Mouse (Mus musculus) embryonic facial prominence, embryonic 13.5 days (tissue): Measurements from ENCODE around the gene Sugt1. TPM values are rescaled to one million over a fixed set of nuclear protein-coding genes. Genes with fewer than 3 reads are reported as not detected.

Experiments
- ATAC-seq: fragments of 200-750 bp; cut with Nextera tagmentation; 2 replicates; pipeline ENCODE4 v1.8.0; 2017; ENCODE audit warnings: low read depth; ENCODE audit not compliant: insufficient number of reproducible peaks, insufficient read depth, low FRiP score, low TSS enrichment
- H3K27ac ChIP-seq: fragments of 300-500 bp; sonication (generic); 2 replicates; pipeline ENCODE4 v1.5.1; 2015; ENCODE audit warnings: moderate library complexity, mild to moderate bottlenecking, inconsistent platforms
- H3K27me3 ChIP-seq: fragments of 300-500 bp; sonication (generic); 2 replicates; pipeline ENCODE4 v1.6.1; 2015; ENCODE audit warnings: mild to moderate bottlenecking, inconsistent platforms
- H3K36me3 ChIP-seq: fragments of 300-500 bp; sonication (generic); 2 replicates; pipeline ENCODE4 v1.6.1; 2015; ENCODE audit warnings: mild to moderate bottlenecking, inconsistent platforms
- H3K4me1 ChIP-seq: fragments of 300-500 bp; sonication (generic); 2 replicates; pipeline ENCODE4 v1.6.1; 2015; ENCODE audit warnings: inconsistent platforms
- H3K4me2 ChIP-seq: fragments of 300-500 bp; sonication (generic); 2 replicates; pipeline ENCODE4 v1.6.1; 2015; ENCODE audit warnings: moderate library complexity, mild to moderate bottlenecking, inconsistent platforms
- H3K4me3 ChIP-seq: fragments of 300-500 bp; sonication (generic); 2 replicates; pipeline ENCODE4 v1.5.1; 2015; ENCODE audit warnings: mild to moderate bottlenecking, inconsistent platforms
- H3K9ac ChIP-seq: fragments of 300-500 bp; sonication (generic); 2 replicates; pipeline ENCODE4 v1.6.1; 2015; ENCODE audit warnings: mild to moderate bottlenecking, inconsistent platforms
- H3K9me3 ChIP-seq: fragments of 300-500 bp; sonication (generic); 2 replicates; pipeline ENCODE4 v1.6.1; 2016; ENCODE audit warnings: inconsistent platforms
- WGBS: fragments of 180-500 bp; shearing (Covaris S2); methylation state at CpG from one replicate; pipeline ENCODE4 v1.1.7; 2015; ENCODE audit warnings: mixed read lengths; 5-methylcytosine and 5-hydroxymethylcytosine counted together
- polyA plus RNA-seq: library from polyadenylated mRNA; unstranded; fragments of >200 nt; fragmentation: Nextera tagmentation; extraction: Ambion mirVana; gene quantifications from 2 replicates; pipeline ENCODE4 v1.2.1, GENCODE M21; 2015

Gene Sugt1
- polyA plus RNA-seq, 1 experiment from 2014 or later = 137 TPM

DNA sequence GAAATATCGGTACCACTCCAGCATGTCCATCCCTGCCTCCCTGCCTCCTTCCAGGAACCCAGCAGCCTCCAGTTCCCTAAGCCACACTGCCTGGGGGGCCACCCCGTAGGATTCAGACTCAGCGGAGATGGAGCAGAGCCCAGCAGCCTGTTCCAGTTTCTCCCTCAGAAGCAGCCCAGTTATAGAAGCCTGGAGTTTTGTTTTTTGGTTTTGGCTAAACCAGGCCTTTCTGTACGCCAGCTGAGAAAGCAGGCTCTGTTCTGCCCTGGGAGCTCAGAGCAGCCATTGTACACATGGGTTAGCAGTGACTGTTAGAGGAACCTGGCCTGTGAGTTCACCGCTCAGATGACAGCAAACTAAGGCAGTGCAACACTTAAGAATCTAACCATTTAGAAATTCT, 70.8 kb downstream of the Sugt1 start:
- Histone ChIP-seq H3K9me3 (no peaks in the 10 kb centered on the region), H3K4me3 (no peak overlapping the region), H3K27ac (peak overlapping the region; percentile 76), H3K4me2 (no peak overlapping the region; the same call in 1 of the 2 replicates), H3K36me3 (no peaks in the 10 kb centered on the region), H3K9ac (no peak overlapping the region), H3K27me3 (peaks cover 10% of the 10 kb centered on the region), H3K4me1 (peaks cover 14% of the 10 kb centered on the region)
- WGBS = 43% methylated on average over 5 of the region's 5 CpGs
- ATAC-seq = no peak

DNA sequence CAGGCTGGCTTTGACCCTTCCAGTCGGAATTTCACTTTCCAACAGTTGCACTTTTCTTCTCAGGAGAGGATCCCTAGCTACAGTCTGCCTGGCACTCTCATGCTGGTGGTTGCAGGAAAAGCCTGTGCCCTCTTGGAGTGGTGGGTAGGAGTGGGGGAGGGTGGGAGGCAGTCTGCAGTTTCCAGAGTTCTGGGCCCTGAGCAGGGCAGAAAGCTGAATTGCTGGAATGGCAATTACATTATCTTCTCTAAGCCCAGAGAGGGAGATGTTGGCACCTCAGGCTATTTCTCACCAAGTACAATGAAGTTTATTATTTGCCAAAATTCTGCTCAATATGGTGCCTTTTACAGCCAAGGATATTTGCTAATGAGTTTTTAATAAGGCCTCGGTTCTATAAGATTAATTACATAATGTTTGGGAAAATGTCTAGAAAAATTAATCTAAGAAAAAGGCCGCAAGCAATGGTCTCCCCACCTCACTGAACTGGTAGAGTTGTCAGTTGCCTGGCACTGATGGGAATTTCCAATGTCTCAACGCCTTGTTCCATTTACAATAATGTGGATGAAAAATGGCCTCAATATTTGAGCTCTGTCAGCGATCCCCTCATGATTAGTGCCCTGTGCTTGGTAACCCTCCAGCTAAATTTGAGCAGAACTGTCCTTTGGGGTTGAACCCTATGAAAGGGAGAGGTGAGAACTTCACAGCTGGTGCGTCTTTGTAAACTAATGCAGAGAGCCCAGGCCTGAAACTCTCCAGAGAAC, 71.4 kb downstream of the Sugt1 start:
- Histone ChIP-seq H3K36me3 (no peaks in the 10 kb centered on the region), H3K4me1 (peaks cover 14% of the 10 kb centered on the region), H3K4me2 (peak overlapping the region; percentile 18; the same call in 1 of the 2 replicates), H3K9me3 (no peaks in the 10 kb centered on the region), H3K27me3 (peaks cover 10% of the 10 kb centered on the region), H3K4me3 (no peak overlapping the region), H3K27ac (peak overlapping the region; percentile 76; the same call in 1 of the 2 replicates), H3K9ac (no peak overlapping the region)
- no peak for ATAC-seq
- whole genome bisulfite sequencing = 75% methylated on average over 6 of the region's 6 CpGs

DNA sequence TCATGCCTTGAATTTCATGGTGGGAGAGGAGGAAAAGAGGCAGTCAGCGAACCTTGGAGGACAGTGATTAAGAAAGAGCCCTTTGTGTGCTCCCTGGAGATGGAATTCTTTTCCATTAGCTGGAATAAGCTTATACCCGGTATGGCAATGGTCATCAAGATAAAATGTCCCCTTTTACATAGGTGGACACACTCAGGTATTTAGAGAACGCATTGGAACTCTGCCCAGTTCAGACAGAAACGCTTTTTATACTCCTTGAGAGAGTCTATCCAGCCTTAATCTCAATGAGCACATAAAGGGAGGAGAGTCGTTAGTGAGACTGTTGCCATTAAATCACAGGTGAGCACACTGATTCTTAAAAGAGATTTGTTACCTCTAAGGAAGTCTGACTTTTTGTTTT, 73.0 kb downstream of the Sugt1 start:
- Histone ChIP-seq H3K9me3 (no peaks in the 10 kb centered on the region), H3K27me3 (peaks cover 10% of the 10 kb centered on the region), H3K9ac (no peak overlapping the region), H3K4me3 (peak overlapping the region; percentile 36; the same call in 1 of the 2 replicates), H3K4me1 (peaks cover 14% of the 10 kb centered on the region), H3K4me2 (peak overlapping the region; percentile 61), H3K27ac (peak overlapping the region; percentile 74; the same call in 1 of the 2 replicates), H3K36me3 (no peaks in the 10 kb centered on the region)
- WGBS = 36% methylated on average over 5 of the region's 5 CpGs
- ATAC-seq = no peak

DNA sequence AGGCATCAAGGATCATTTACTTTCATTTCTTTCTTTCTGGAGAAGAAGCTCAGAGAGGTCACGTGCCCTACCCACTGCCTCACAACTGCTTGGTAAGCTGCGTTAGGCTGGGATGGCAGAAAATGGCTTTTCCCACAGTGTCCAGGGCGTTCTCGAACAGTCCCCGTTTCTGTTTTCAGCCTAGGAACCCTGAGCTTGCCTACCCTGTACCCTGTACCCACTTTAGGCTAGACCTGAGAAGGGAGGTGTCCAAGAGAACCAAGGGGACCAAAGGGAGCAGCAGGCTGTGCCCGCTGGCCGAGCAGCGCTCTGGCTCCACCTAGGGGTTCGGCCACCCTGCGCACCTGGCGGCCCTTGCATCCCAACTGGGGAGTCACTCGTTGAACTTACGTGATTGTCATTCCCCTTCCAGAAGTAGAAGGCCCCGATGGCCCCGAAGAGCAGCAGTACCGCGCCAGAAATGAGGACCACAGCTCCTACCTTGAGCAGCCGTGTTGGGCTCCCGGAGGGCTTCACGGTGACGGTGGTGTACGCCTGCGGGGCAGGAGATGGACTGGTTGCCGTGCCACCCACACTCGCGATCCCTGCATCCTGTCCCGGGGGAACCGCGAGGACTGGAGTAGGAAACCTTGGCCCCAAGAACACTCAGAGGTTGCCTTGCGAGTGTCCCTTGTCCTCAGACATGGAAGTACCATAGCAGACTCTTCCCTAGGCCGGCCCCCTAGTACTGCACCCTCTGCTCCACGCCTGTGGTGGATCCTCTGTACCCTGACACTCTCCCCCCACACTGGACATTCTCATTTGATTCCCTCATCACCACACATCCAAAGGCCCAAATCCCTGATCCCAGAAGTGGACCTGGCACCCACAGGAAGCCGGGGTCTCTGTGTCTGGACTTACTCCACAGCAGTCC, 73.8 kb downstream of the Sugt1 start:
- Histone ChIP-seq H3K4me3 (peak overlapping the region; percentile 36), H3K9me3 (no peaks in the 10 kb centered on the region), H3K27ac (peak overlapping the region; percentile 74), H3K36me3 (no peaks in the 10 kb centered on the region), H3K27me3 (peaks cover 10% of the 10 kb centered on the region), H3K4me2 (peak overlapping the region; percentile 61), H3K4me1 (peaks cover 14% of the 10 kb centered on the region), H3K9ac (peak overlapping the region; percentile 62)
- 16% methylated on average over 33 of the region's 33 CpGs for WGBS
- ATAC-seq = 0 out of 2 replicates have a peak, but pooled peaks have one; percentile 60

DNA sequence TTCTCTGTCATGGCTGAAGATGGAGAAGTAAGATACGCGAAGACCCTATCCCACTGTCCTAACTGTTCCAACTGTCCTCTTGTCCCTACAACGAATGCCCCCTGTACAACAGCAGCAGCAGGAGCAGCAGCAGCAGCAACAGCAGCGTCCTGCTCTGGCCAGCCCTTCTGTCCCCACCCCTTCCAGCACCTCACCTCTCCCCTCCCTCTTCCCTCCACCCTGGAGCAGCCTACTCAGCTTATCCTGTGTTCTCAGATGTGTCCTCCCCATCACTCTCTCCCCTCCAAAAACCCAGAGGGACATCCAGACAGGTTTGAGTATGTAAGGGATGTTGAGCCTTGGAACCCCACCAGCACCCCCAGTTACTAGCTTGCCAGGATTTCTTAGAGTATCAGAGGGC, 74.5 kb downstream of the Sugt1 start, which contains the start of gene Cnmd:
Gene Cnmd, minus strand, starts transcription at position 170 of the 400 bp plus-strand sequence.
- Histone ChIP-seq H3K27me3 (peaks cover 10% of the 10 kb centered on the region), H3K9ac (peak within 1 kb of the TSS; percentile 62), H3K36me3 (no peaks in the 10 kb centered on the region), H3K4me3 (peak within 1 kb of the TSS; percentile 36), H3K9me3 (no peaks in the 10 kb centered on the region), H3K4me1 (peaks cover 14% of the 10 kb centered on the region), H3K4me2 (peak within 1 kb of the TSS; percentile 61), H3K27ac (peak within 1 kb of the TSS; percentile 74)
- 56% methylated on average over 4 of the region's 4 CpGs for WGBS
- peak; percentile 57; the same call in 1 of the 2 replicates for ATAC-seq

DNA sequence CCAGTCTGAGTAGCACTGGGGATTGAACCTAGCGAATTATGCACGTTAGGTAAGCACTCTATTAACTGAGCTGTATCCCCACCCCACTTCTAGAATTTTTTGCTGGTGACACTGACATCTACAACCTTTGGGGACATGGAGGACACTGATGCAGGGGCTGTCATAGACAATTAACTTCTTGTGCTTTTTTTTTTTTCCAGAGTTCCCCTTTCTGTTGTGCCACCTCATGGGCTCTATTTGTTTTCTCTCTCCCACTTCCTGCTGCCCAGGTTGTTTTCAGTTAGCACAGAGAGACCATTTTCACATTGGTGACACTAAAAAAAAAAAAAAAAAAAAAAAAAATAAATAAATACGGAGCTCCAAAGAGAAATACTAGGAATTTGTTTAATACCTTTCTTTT, 83.5 kb downstream of the Sugt1 start:
- Histone ChIP-seq H3K4me1 (peaks cover 5% of the 10 kb centered on the region; the same call in 1 of the 2 replicates), H3K36me3 (no peaks in the 10 kb centered on the region), H3K4me3 (no peak overlapping the region), H3K27me3 (no peaks in the 10 kb centered on the region), H3K27ac (no peak overlapping the region), H3K4me2 (no peak overlapping the region), H3K9me3 (no peaks in the 10 kb centered on the region), H3K9ac (no peak overlapping the region)
- no peak for ATAC-seq
- WGBS = 87% methylated on average over 3 of the region's 3 CpGs

DNA sequence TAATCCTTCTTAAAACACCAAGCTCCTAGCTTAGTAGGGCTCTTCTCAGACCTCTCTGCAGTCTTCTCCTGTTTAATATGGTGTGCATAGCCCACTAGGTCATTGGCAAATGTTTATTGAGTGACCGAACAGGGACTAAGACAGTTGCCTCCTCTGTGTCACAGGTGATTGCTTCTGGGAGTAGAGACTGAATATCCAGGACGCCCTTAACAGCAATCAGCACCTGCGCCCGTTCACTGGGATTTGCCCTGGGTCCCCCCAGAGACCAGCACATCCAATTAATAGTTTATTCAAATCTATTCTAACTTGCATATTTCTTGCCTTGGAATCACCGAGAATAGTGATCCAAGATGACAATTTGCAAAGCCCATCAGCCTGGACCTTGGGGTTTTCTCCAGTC, 85.1 kb downstream of the Sugt1 start:
- ATAC-seq = no peak
- WGBS = 91% methylated on average over 5 of the region's 5 CpGs
- H3K9me3 ChIP-seq = no peaks in the 10 kb centered on the region

DNA sequence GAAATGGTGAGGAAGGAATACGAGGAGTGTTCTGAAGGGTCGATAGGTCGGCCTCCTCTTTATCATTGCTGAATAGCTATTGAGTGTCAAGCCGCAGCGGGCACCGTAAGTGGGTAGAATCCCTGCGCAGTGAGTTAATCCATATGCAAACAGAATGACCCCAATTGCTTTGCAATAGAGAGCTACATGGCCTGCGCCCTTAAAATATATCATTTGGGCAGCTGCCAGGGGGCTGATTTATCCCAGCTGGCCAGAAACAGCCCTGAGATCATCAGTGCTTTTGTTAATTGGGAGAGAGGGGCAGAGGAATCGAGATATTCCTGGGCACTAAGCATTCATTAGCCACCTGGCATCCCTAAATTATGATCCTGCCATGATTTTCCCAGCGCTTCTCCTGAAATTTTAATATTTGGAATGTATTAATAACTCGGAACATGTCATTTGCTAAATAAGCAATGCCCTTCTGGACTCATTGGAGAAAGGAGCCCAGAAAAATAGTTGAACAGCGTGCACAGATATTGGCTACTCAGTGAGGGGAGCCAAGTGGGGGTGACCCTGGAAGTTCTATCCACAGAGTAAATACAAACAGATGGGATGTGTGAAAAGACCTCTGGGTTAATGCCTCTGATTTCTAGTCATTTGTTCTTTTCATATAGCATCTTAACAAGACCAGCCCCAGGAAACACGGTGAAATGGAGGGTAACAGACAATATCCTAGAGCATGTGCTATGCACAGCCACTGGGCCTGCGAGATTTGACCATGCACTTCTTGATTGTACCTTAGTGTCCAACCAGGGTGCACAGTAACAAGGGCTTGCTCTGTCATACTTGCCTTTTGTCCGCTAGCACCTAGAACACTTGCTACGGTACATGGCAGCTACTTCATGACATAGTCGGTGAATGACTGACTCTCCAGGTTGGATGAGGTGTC, 85.9 kb downstream of the Sugt1 start:
- H3K27me3 ChIP-seq = no peaks in the 10 kb centered on the region
- ATAC-seq = no peak
- no peak overlapping the region for H3K4me3 ChIP-seq
- H3K4me2 ChIP-seq = no peak overlapping the region
- whole genome bisulfite sequencing = 77% methylated on average over 17 of the region's 17 CpGs
- no peak overlapping the region for H3K27ac ChIP-seq
- no peaks in the 10 kb centered on the region for H3K36me3 ChIP-seq
- H3K4me1 ChIP-seq = peaks cover 24% of the 10 kb centered on the region
- H3K9me3 ChIP-seq = no peaks in the 10 kb centered on the region
- H3K9ac ChIP-seq = no peak overlapping the region

More for the DNA sequence above, 85.1 kb downstream of the Sugt1 start:
- H3K4me1 ChIP-seq = peaks cover 19% of the 10 kb centered on the region
- H3K36me3 ChIP-seq = no peaks in the 10 kb centered on the region
- no peak overlapping the region for H3K4me2 ChIP-seq
- no peak overlapping the region for H3K27ac ChIP-seq
- H3K9ac ChIP-seq = no peak overlapping the region
- H3K4me3 ChIP-seq = no peak overlapping the region
- H3K27me3 ChIP-seq = no peaks in the 10 kb centered on the region

DNA sequence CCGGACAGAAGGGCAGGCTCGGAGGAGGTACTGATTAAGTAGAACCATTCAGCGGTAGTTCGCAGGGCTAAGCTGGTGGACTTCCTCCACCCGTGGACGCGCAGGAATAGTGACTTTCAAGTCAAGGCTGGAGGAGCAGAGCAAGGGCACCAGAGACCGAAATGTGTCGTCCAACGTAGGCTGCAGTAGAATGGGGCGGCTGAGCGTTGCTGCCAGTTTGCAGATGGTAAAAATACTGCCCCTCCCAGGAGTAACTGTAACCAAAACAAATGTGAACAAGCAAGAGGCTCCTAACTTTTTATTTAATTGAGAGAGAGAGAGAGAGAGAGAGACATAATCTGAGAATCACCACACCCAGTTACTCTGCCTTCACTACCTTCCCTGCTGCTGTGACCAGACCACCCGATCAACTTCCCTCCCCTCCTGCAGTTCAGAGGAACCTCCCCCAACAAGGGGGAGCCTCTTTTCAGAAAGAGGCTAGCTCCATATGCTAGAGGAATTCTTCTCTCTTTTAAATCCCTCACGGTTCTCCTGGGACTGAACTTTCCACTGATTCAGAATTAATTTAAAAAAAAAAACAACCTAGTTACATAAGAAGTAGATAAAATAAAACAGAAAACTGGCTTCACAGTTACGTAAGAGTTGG, 89.7 kb downstream of the Sugt1 start:
- H3K4me2 ChIP-seq = peak overlapping the region; percentile 51
- no peak overlapping the region for H3K9ac ChIP-seq

DNA sequence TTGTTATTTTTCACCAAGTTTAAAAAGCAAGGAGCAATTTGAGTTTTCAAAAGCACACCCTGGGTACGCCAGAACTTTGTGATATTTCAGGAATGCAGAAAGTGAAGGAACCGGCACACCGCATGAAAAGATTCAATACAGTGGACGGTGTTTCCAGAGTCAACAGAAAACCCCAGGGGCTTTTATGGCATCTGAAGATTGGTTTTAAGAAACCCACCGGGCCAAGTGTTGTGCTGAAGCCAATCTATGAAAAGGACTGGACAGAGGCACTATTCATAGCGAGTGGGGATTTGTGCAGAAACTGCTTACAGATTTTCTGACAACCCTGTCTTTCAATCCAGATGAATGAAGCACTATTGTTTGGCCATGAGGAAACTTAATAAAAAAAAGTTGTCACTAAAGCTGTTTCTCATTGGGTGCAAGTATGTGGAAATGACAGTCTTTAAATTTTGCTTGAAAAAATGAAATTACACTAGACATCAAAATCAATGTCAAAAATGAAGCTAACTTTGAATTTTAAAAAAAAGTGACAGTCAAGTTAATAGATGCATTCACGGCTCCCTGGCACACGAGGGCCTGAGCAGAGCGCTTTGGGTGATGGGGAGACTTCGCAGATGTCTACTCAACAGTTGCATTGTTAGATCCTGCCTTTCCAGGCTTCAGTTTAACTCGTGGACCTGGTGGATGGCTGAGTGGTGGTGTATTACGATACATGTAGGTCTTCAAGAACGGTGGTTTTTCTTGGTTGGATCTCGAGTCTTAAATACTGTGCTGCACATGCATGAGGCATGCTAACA, 90.6 kb downstream of the Sugt1 start:
- Histone ChIP-seq H3K36me3 (no peaks in the 10 kb centered on the region), H3K27me3 (no peaks in the 10 kb centered on the region), H3K4me1 (peaks cover 28% of the 10 kb centered on the region), H3K4me2 (peak overlapping the region; percentile 51), H3K9me3 (no peaks in the 10 kb centered on the region), H3K27ac (peak overlapping the region; percentile 93), H3K4me3 (no peak overlapping the region), H3K9ac (no peak overlapping the region)
- 29% methylated on average over 14 of the region's 14 CpGs for WGBS
- no peak for ATAC-seq

More for the DNA sequence above, 89.7 kb downstream of the Sugt1 start:
- ATAC-seq = peak; percentile 74; the same call in 1 of the 2 replicates
- Histone ChIP-seq H3K36me3 (no peaks in the 10 kb centered on the region), H3K4me3 (peak overlapping the region; percentile 12), H3K4me1 (peaks cover 31% of the 10 kb centered on the region), H3K9me3 (no peaks in the 10 kb centered on the region), H3K27ac (peak overlapping the region; percentile 93), H3K27me3 (no peaks in the 10 kb centered on the region)
- WGBS = 29% methylated on average over 15 of the region's 15 CpGs
